Mouse (Mus musculus) MEL (cell line): ENCODE data around the gene Cep170. TPM values are rescaled to one million over a fixed set of nuclear protein-coding genes. Genes with fewer than 3 reads are reported as not detected.

Source experiments
- DNase-seq: peaks from one replicate; pipeline ENCODE4 v3.0.0; 2011; ENCODE audit warnings: low read depth, low spot score
- H3K27ac ChIP-seq: 2 replicates; pipeline ENCODE4 v1.5.1; 2012; ENCODE audit warnings: low read depth, mild to moderate bottlenecking, control low read depth, low read length, moderate library complexity; ENCODE audit not compliant: control insufficient read depth
- H3K27me3 ChIP-seq, 2 experiments: fragments of 150-350 bp in 1 of 2; sonication (generic) in 1 of 2; 2 replicates each; pipeline ENCODE4 v1.6.1; 2012; ENCODE audit warnings: low read length in 2 of 2, mild to moderate bottlenecking in 2 of 2, improper control_type of control experiment in 1 of 2, moderate library complexity in 1 of 2; ENCODE audit not compliant: insufficient read depth in 2 of 2, control insufficient read depth in 1 of 2
- H3K36me3 ChIP-seq, 2 experiments: 2 replicates each; pipeline ENCODE4 v1.6.1; 2012 to 2014; ENCODE audit warnings: low read length in 2 of 2, improper control_type of control experiment in 1 of 2, inconsistent platforms in 1 of 2, mild to moderate bottlenecking in 1 of 2; ENCODE audit not compliant: insufficient read depth in 2 of 2, control insufficient read depth in 1 of 2
- H3K4me1 ChIP-seq, 2 experiments: fragments of 150-350 bp in 1 of 2; sonication (generic) in 1 of 2; 2 replicates each; pipeline ENCODE4 v1.6.1; 2012; ENCODE audit warnings: low read length in 2 of 2, improper control_type of control experiment in 1 of 2, mild to moderate bottlenecking in 1 of 2; ENCODE audit not compliant: insufficient read depth in 2 of 2, control insufficient read depth in 1 of 2
- H3K4me3 ChIP-seq, 2 experiments: fragments of 150-350 bp in 1 of 2; sonication (generic) in 1 of 2; 2 replicates each; pipeline ENCODE4 v1.5.1; 2012; ENCODE audit warnings: low read depth in 2 of 2, low read length in 2 of 2, mild to moderate bottlenecking in 2 of 2, moderate library complexity in 2 of 2, control low read depth in 1 of 2, improper control_type of control experiment in 1 of 2; ENCODE audit not compliant: control insufficient read depth in 1 of 2, insufficient read depth in 1 of 2
- H3K79me2 ChIP-seq: 2 replicates; pipeline ENCODE4 v1.6.1; 2012; ENCODE audit warnings: mild to moderate bottlenecking, low read length, moderate library complexity; ENCODE audit not compliant: control insufficient read depth, poor library complexity, insufficient read depth
- H3K9ac ChIP-seq: 2 replicates; pipeline ENCODE4 v1.6.1; 2012; ENCODE audit warnings: low read depth, mild to moderate bottlenecking, control low read depth, low read length, moderate library complexity; ENCODE audit not compliant: control insufficient read depth, poor library complexity, severe bottlenecking
- H3K9me3 ChIP-seq: fragments of 150-350 bp; sonication (generic); replicated peaks from 2 replicates; pipeline ENCODE4 v1.6.1; 2012; ENCODE audit warnings: mild to moderate bottlenecking, low read length, improper control_type of control experiment, moderate library complexity; ENCODE audit not compliant: insufficient read depth
- E2F4 ChIP-seq: IDR thresholded peaks from 2 replicates; pipeline ENCODE4 v1.6.1; 2011; ENCODE audit warnings: low read depth, low read length, improper control_type of control experiment, borderline replicate concordance
- ELF1 ChIP-seq: IDR thresholded peaks from 2 replicates; pipeline ENCODE4 v1.6.1; 2014; ENCODE audit warnings: low read depth, mild to moderate bottlenecking, inconsistent platforms, low read length, improper control_type of control experiment, moderate library complexity
- EP300 ChIP-seq, 2 experiments: IDR thresholded peaks; 2 replicates each; pipeline ENCODE4 v1.6.1; 2011; ENCODE audit warnings: improper control_type of control experiment in 2 of 2, low read length in 2 of 2, low read depth in 1 of 2, mild to moderate bottlenecking in 1 of 2
- GABPA ChIP-seq: IDR thresholded peaks from 2 replicates; pipeline ENCODE4 v1.6.1; 2012; ENCODE audit warnings: low read depth, mild to moderate bottlenecking, inconsistent platforms, low read length, improper control_type of control experiment, moderate library complexity
- GATA1 ChIP-seq: IDR thresholded peaks from 2 replicates; pipeline ENCODE4 v1.6.1; 2011; ENCODE audit warnings: low read depth, low read length, improper control_type of control experiment
- HCFC1 ChIP-seq: IDR thresholded peaks from 2 replicates; pipeline ENCODE4 v1.6.1; 2012; ENCODE audit warnings: low read depth, mild to moderate bottlenecking, inconsistent platforms, low read length, improper control_type of control experiment, moderate library complexity
- KAT2A ChIP-seq: conservative IDR thresholded peaks from 2 replicates; pipeline ENCODE4 v1.6.1; 2012; ENCODE audit warnings: low read depth, low read length, improper control_type of control experiment, inconsistent platforms
- MAFK ChIP-seq: IDR thresholded peaks from 2 replicates; pipeline ENCODE4 v1.6.1; 2011; ENCODE audit warnings: low read depth, mild to moderate bottlenecking, low read length, improper control_type of control experiment, borderline replicate concordance
- MAX ChIP-seq: IDR thresholded peaks from 2 replicates; pipeline ENCODE4 v1.6.1; 2011; ENCODE audit warnings: low read length, improper control_type of control experiment
- MAZ ChIP-seq: IDR thresholded peaks from 2 replicates; pipeline ENCODE4 v1.6.1; 2012; ENCODE audit warnings: low read depth, mild to moderate bottlenecking, inconsistent platforms, low read length, improper control_type of control experiment
- MEF2A ChIP-seq: IDR thresholded peaks from 2 replicates; pipeline ENCODE4 v1.6.1; 2014; ENCODE audit warnings: low read depth, mild to moderate bottlenecking, inconsistent platforms, low read length, improper control_type of control experiment; ENCODE audit not compliant: poor library complexity, insufficient replicate concordance, severe bottlenecking; ENCODE audit errors: extremely low read depth
- MXI1 ChIP-seq: IDR thresholded peaks from 2 replicates; pipeline ENCODE4 v1.6.1; 2011; ENCODE audit warnings: mild to moderate bottlenecking, low read depth, low read length, improper control_type of control experiment
- MYB ChIP-seq: IDR thresholded peaks from 2 replicates; pipeline ENCODE4 v1.6.1; 2011; ENCODE audit warnings: mild to moderate bottlenecking, low read depth, low read length, improper control_type of control experiment
- MYC ChIP-seq: IDR thresholded peaks from 2 replicates; pipeline ENCODE4 v1.6.1; 2011; ENCODE audit warnings: low read depth, mild to moderate bottlenecking, low read length, improper control_type of control experiment, moderate library complexity
- POLR2A ChIP-seq, 2 experiments: IDR thresholded peaks; 2 replicates each; pipeline ENCODE4 v1.6.1; 2011 to 2012; ENCODE audit warnings: low read length in 2 of 2, mild to moderate bottlenecking in 2 of 2, control low read depth in 1 of 2, improper control_type of control experiment in 1 of 2, low read depth in 1 of 2, moderate library complexity in 1 of 2; ENCODE audit not compliant: control insufficient read depth in 1 of 2, insufficient read depth in 1 of 2, poor library complexity in 1 of 2
- POLR2AphosphoS2 ChIP-seq: IDR thresholded peaks from 2 replicates; pipeline ENCODE4 v1.6.1; 2011; ENCODE audit warnings: low read length, improper control_type of control experiment
- POLR2AphosphoS5 ChIP-seq: IDR thresholded peaks from 2 replicates; pipeline ENCODE4 v1.6.1; 2012; ENCODE audit warnings: low read depth, borderline replicate concordance, mild to moderate bottlenecking, inconsistent platforms, low read length, moderate library complexity, mixed read lengths
- RAD21 ChIP-seq: IDR thresholded peaks from 2 replicates; pipeline ENCODE4 v1.6.1; 2011; ENCODE audit warnings: mild to moderate bottlenecking, low read depth, low read length, improper control_type of control experiment
- SIN3A ChIP-seq: IDR thresholded peaks from 2 replicates; pipeline ENCODE4 v1.6.1; 2012; ENCODE audit warnings: low read length, improper control_type of control experiment, inconsistent platforms
- SMC3 ChIP-seq: IDR thresholded peaks from 2 replicates; pipeline ENCODE4 v1.6.1; 2011; ENCODE audit warnings: low read depth, low read length, improper control_type of control experiment
- TAL1 ChIP-seq: IDR thresholded peaks from 2 replicates; pipeline ENCODE4 v1.6.1; 2012; ENCODE audit warnings: mild to moderate bottlenecking, inconsistent platforms, low read length, moderate library complexity, mixed read lengths
- TCF12 ChIP-seq: IDR thresholded peaks from 2 replicates; pipeline ENCODE4 v1.6.1; 2014; ENCODE audit warnings: low read depth, mild to moderate bottlenecking, inconsistent platforms, low read length, improper control_type of control experiment, moderate library complexity
- UBTF ChIP-seq: IDR thresholded peaks from 2 replicates; pipeline ENCODE4 v1.6.1; 2012; ENCODE audit warnings: low read depth, mild to moderate bottlenecking, inconsistent platforms, low read length, improper control_type of control experiment, moderate library complexity, borderline replicate concordance; ENCODE audit not compliant: insufficient read depth
- USF2 ChIP-seq, 2 experiments: IDR thresholded peaks; 2 replicates each; pipeline ENCODE4 v1.6.1; 2011 to 2012; ENCODE audit warnings: improper control_type of control experiment in 2 of 2, low read length in 2 of 2, borderline replicate concordance in 1 of 2, inconsistent platforms in 1 of 2, low read depth in 1 of 2, mild to moderate bottlenecking in 1 of 2; ENCODE audit not compliant: insufficient read depth in 1 of 2
- ZKSCAN1 ChIP-seq: IDR thresholded peaks from 2 replicates; pipeline ENCODE4 v1.6.1; 2012; ENCODE audit warnings: low read depth, mild to moderate bottlenecking, inconsistent platforms, low read length, improper control_type of control experiment, moderate library complexity
- ZNF384 ChIP-seq: IDR thresholded peaks from 2 replicates; pipeline ENCODE4 v1.6.1; 2012; ENCODE audit warnings: low read depth, mild to moderate bottlenecking, inconsistent platforms, low read length, improper control_type of control experiment
- polyA plus RNA-seq, 2 experiments: library from polyadenylated mRNA; stranded (reverse) in 1 of 2; unstranded in 1 of 2; fragments of >175 nt in 1 of 2; fragments of >200 nt in 1 of 2; gene quantifications; 2 replicates each; pipeline versions ENCODE4 v1.2.1 to v1.2.4; 2012; ENCODE audit warnings: low replicate concordance in 2 of 2, low read depth in 1 of 2; ENCODE audit not compliant: insufficient read length in 2 of 2, insufficient read depth in 1 of 2, missing spikeins in 1 of 2
- total RNA-seq: library from RNA; depleted of rRNA; stranded (reverse); fragments of 300-350 nt; gene quantifications from 2 replicates; pipeline ENCODE4 v1.2.3, GENCODE M21; 2012

Cep170 gene
- total and polyA plus RNA-seq, 3 experiments: 9.2 to 423 (median 13.9) TPM

GRCm38 (mm10) chr1:176698647-176699046, 115.2 kb downstream of the Cep170 start:
- no peak overlapping the region for H3K27ac ChIP-seq
- no peaks in the 10 kb centered on the region for H3K9me3 ChIP-seq
- no peak overlapping the region for H3K4me3 ChIP-seq
- TF ChIP-seq TAL1 (no peak), MEF2A (no peak), ELF1 (no peak), TCF12 (no peak), HCFC1 (no peak), GATA1 (no peak), ZNF384 (no peak), KAT2A (no peak), MYC (no peak), GABPA (no peak), POLR2AphosphoS2 (no peak), E2F4 (no peak), POLR2A (IDR thresholded peaks at IDR 0.05; ENCODE audit: control insufficient read depth in 1 of 2, insufficient read depth in 1 of 2, low read depth in 1 of 2, low read length in 2 of 2, poor library complexity in 1 of 2) (no peak), MAZ (no peak), ZKSCAN1 (no peak)
- H3K27me3 ChIP-seq: peaks cover 0 to 3% of the 10 kb centered on the region in 2 experiments; a peak in 1 of 4 replicates
- H3K36me3 ChIP-seq: no peaks in the 10 kb centered on the region
- no peak overlapping the region for H3K9ac ChIP-seq
- no peak for DNase-seq
- no peaks in the 10 kb centered on the region for H3K4me1 ChIP-seq
- H3K79me2 ChIP-seq: no peaks in the 10 kb centered on the region

- H3K9ac ChIP-seq: no peak overlapping the region
- no peak overlapping the region for H3K27ac ChIP-seq
- DNase-seq: peak; percentile 77
- no peaks in the 10 kb centered on the region for H3K4me1 ChIP-seq
- TF ChIP-seq KAT2A (no peak), MYC (peak; percentile 58; the same call in 1 of the 2 replicates), EP300 (IDR thresholded peaks at IDR 0.05; ENCODE audit: low read depth in 1 of 2, low read length in 2 of 2) (no peak), SIN3A (peak; percentile 82), USF2 (IDR thresholded peaks at IDR 0.05; ENCODE audit: borderline replicate concordance in 1 of 2, insufficient read depth in 1 of 2, low read depth in 1 of 2, low read length in 2 of 2) (no peak), MYB (no peak), ZKSCAN1 (no peak), MAFK (no peak), RAD21 (no peak), MAX (peak; percentile 63), HCFC1 (no peak), POLR2AphosphoS5 (no peak), ZNF384 (no peak), UBTF (no peak), MXI1 (peak; percentile 92), SMC3 (peak; percentile 23; the same call in 1 of the 2 replicates), GABPA (no peak)
- H3K36me3 ChIP-seq: no peaks in the 10 kb centered on the region
- no peak overlapping the region for H3K4me3 ChIP-seq
- H3K9me3 ChIP-seq: no peaks in the 10 kb centered on the region
- no peaks in the 10 kb centered on the region for H3K79me2 ChIP-seq
- peaks cover 0 to 2% of the 10 kb centered on the region in 2 experiments; a peak in 2 of 4 replicates for H3K27me3 ChIP-seq
Observed at GRCm38 (mm10) chr1:176697091-176697490, 116.8 kb downstream of the Cep170 start.
